Mouse (Mus musculus): ENCODE measurements around the gene Esr1.

DNA sequence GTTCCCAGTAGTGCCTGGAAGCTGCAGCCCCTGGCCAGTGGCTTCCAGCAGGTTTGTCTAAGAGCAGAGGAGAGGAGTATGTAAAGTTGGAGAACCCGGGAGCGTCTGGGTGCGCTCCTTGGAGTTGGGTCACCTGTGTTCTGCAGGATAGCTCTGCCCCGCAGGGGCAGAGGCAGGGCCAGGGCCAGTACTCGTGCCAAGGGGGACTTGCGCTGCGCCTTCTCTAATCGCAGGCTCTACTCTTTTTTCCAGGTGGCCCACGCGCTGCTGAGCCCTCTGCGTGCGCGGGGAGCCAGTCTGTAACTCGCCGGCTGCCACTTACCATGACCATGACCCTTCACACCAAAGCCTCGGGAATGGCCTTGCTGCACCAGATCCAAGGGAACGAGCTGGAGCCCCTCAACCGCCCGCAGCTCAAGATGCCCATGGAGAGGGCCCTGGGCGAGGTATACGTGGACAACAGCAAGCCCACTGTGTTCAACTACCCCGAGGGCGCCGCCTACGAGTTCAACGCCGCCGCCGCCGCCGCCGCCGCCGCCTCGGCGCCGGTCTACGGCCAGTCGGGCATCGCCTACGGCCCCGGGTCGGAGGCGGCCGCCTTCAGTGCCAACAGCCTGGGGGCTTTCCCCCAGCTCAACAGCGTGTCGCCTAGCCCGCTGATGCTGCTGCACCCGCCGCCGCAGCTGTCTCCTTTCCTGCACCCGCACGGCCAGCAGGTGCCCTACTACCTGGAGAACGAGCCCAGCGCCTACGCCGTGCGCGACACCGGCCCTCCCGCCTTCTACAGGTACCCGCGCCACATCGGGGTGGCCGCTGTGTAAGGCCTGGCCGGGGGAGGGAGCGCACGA, 100.9 kb downstream of the Esr1 start:
- TF ChIP-seq CTCF (IDR thresholded peaks at IDR 0.05; ENCODE audit: insufficient read depth, low read length), result no peak
- TF ChIP-seq POLR2A (IDR thresholded peaks at IDR 0.05; ENCODE audit: borderline replicate concordance, extremely low read depth, low read depth, low read length), result no peak
